In genomic region chr13:49195651-49196050, GRCm38 (mm10) we compare ENCODE assay signal across 31 mouse cellular contexts. TPM values are rescaled to one million over a fixed set of nuclear protein-coding genes. Genes with fewer than 3 reads are reported as not detected.
A peak's percentile ranks its signal among the peaks of the same experiment; 100 is the strongest.
DNase-seq lines count a peak whose midpoint lies in the region; ATAC-seq and TF ChIP-seq lines count a peak whose summit lies in the region.
"Had no signal": no experiment of that assay in that cellular context is flagged by ENCODE, and none has a peak within 500 bp of the region (broad histone marks: within the 10 kb centered on the region; RNA-seq: fewer than 3 reads in every experiment).

No protein-coding gene starts in this region.

- H3K9me3 ChIP-seq in kidney, embryonic 14.5 days (ENCODE audit: control insufficient read depth, low read length) = no peaks in the 10 kb centered on the region
- H3K9me3 ChIP-seq: embryonic facial prominence, embryonic 10.5 days; embryonic facial prominence, embryonic 13.5 days; forebrain, embryonic 12.5 days; forebrain, embryonic 15.5 days; G1E; heart, embryonic 10.5 days; heart, embryonic 13.5 days had no signal

- ATAC-seq in kidney, embryonic 14.5 days (ENCODE audit: low FRiP score, low TSS enrichment) = no peak
- ATAC-seq: forebrain, embryonic 15.5 days; hindbrain, postnatal 0 days; inflammation-experienced regulatory T-cells, adult 6 months; Patski had no signal

- no peak overlapping the region for H3K4me3 ChIP-seq in heart, adult 2 months
- no peak overlapping the region for H3K4me3 ChIP-seq in kidney, embryonic 14.5 days (ENCODE audit: low read length)
- no peak overlapping the region for H3K4me3 ChIP-seq in bone marrow, adult 2 months (replicated peaks; ENCODE audit: control insufficient read depth, low read depth, low read length)
- H3K4me3 ChIP-seq in brown adipose tissue, adult 24 weeks (ENCODE audit: insufficient read depth, low read depth, low read length) = no peak overlapping the region
- H3K4me3 ChIP-seq: embryonic facial prominence, embryonic 10.5 days; embryonic facial prominence, embryonic 13.5 days; erythroblast, embryonic 14.5 days; forebrain, embryonic 12.5 days; forebrain, embryonic 15.5 days; heart, embryonic 10.5 days; heart, embryonic 13.5 days had no signal

- no peak overlapping the region for H3K4me2 ChIP-seq in kidney, embryonic 14.5 days (replicated peaks; ENCODE audit: low read depth, low read length)
- H3K4me2 ChIP-seq: embryonic facial prominence, embryonic 13.5 days; forebrain, embryonic 12.5 days; forebrain, embryonic 15.5 days; heart, embryonic 13.5 days; hindbrain, embryonic 14.5 days had no signal

- WGBS in heart, adult 2 months = 45% methylated on average over 7 of the region's 7 CpGs
- 58% methylated on average over 7 of the region's 7 CpGs for WGBS in kidney, embryonic 14.5 days
- 82% methylated on average over 7 of the region's 7 CpGs for WGBS in bone marrow, adult 2 months

- H3K36me3 ChIP-seq in heart, adult 2 months (ENCODE audit: control insufficient read depth, insufficient read depth, low read length) = peaks cover 2% of the 10 kb centered on the region; the same call in 1 of the 2 replicates
- H3K36me3 ChIP-seq in kidney, embryonic 14.5 days (ENCODE audit: control insufficient read depth, insufficient read depth, low read length) = peaks cover 10% of the 10 kb centered on the region; the same call in 1 of the 2 replicates
- H3K36me3 ChIP-seq: forebrain, embryonic 12.5 days; forebrain, embryonic 15.5 days had no signal

- peaks cover 7% of the 10 kb centered on the region for H3K4me1 ChIP-seq in heart, adult 2 months (ENCODE audit: control insufficient read depth, insufficient read depth, low read length)
- peaks cover 12% of the 10 kb centered on the region for H3K4me1 ChIP-seq in kidney, embryonic 14.5 days (ENCODE audit: control insufficient read depth, insufficient read depth, low read length)
- peaks cover 16% of the 10 kb centered on the region for H3K4me1 ChIP-seq in bone marrow, adult 2 months (ENCODE audit: control insufficient read depth, insufficient read depth, low read length)
- peaks cover 9% of the 10 kb centered on the region for H3K4me1 ChIP-seq in brown adipose tissue, adult 24 weeks (ENCODE audit: control insufficient read depth, insufficient read depth, insufficient read length, low read length)
- H3K4me1 ChIP-seq: forebrain, embryonic 15.5 days had no signal

- no peak for TF ChIP-seq EP300 in heart, adult 2 months (IDR thresholded peaks at IDR 0.05; ENCODE audit: insufficient read depth, low read depth, low read length)

- intact Hi-C loops in heart, adult 2 months (cut with DNase I) = no loop called here

- H3K9ac ChIP-seq in heart, adult 2 months (ENCODE audit: low read depth, low read length) = no peak overlapping the region
- H3K9ac ChIP-seq in kidney, embryonic 14.5 days (ENCODE audit: low read depth, low read length) = no peak overlapping the region
- H3K9ac ChIP-seq: embryonic facial prominence, embryonic 13.5 days; forebrain, embryonic 12.5 days; forebrain, embryonic 15.5 days; heart, embryonic 13.5 days; hindbrain, embryonic 14.5 days had no signal

- peak; percentile 94 for DNase-seq in heart, adult 11 months
- DNase-seq in heart, adult 2 months = no peak
- peak; percentile 24 to 41 for DNase-seq in kidney, postnatal 4 days
- DNase-seq in retina, postnatal 1 day = no peak
- DNase-seq: adrenal gland, postnatal 14 days; B cell, adult 2 months; cerebellum, adult 11 months; cerebellum, adult 2 months; cerebellum, adult 9-11 months; cerebellum, postnatal 36 days; embryo, embryonic 11 days; gastrocnemius, postnatal 14 days; heart, adult 18-20 months; heart, postnatal 14 days; heart, postnatal 4 days had no signal

- H3K27me3 ChIP-seq in heart, adult 2 months (ENCODE audit: control insufficient read depth, insufficient read depth, low read length) = no peaks in the 10 kb centered on the region
- no peaks in the 10 kb centered on the region for H3K27me3 ChIP-seq in kidney, embryonic 14.5 days (ENCODE audit: control insufficient read depth, insufficient read depth, low read length)
- H3K27me3 ChIP-seq: CH12.LX; embryonic facial prominence, embryonic 13.5 days; forebrain, embryonic 12.5 days; forebrain, embryonic 15.5 days; heart, embryonic 13.5 days; Patski had no signal

- no peak for TF ChIP-seq CTCF in heart, adult 2 months (IDR thresholded peaks at IDR 0.05)
- TF ChIP-seq CTCF in bone marrow, adult 2 months (IDR thresholded peaks at IDR 0.05; ENCODE audit: control insufficient read depth, insufficient read depth, low read length) = no peak

- TF ChIP-seq POLR2A in heart, adult 2 months (IDR thresholded peaks at IDR 0.05; ENCODE audit: insufficient read depth, low read depth, low read length) = no peak
- TF ChIP-seq POLR2A in bone marrow, adult 2 months (IDR thresholded peaks at IDR 0.05; ENCODE audit: borderline replicate concordance, control insufficient read depth, low read depth, low read length) = no peak

- H3K27ac ChIP-seq in heart, adult 2 months = no peak overlapping the region; the same call in 1 of the 2 replicates
- H3K27ac ChIP-seq in kidney, embryonic 14.5 days (ENCODE audit: low read depth, low read length) = no peak overlapping the region
- peak overlapping the region; percentile 65 for H3K27ac ChIP-seq in bone marrow, adult 2 months (ENCODE audit: control insufficient read depth, insufficient read depth, low read depth, low read length, poor library complexity)
- peak overlapping the region; percentile 10 for H3K27ac ChIP-seq in brown adipose tissue, adult 24 weeks (replicated peaks; ENCODE audit: low read depth, low read length)
- H3K27ac ChIP-seq: embryonic facial prominence, embryonic 10.5 days; embryonic facial prominence, embryonic 13.5 days; forebrain, embryonic 12.5 days; forebrain, embryonic 15.5 days; heart, embryonic 10.5 days; heart, embryonic 13.5 days; hindbrain, embryonic 14.5 days; hindbrain, postnatal 0 days had no signal

- no peaks in the 10 kb centered on the region for H3K79me2 ChIP-seq in heart, adult 2 months (replicated peaks; ENCODE audit: control insufficient read depth, insufficient read depth, low read length)

RNA-seq across cellular contexts. Expression of gene Ninj1, which starts 8.4 kb away (rescaled TPM):
- total RNA-seq in heart, adult 2 months (2021) = 100 to 1,000 TPM; 108 to 152 TPM
- 157 and 220 TPM in 2 replicates for polyA plus RNA-seq in heart, adult 2 months (2012; rRNA removed)
- polyA plus RNA-seq in kidney, embryonic 14.5 days (2014; fragmentation: Nextera tagmentation; extraction: Ambion mirVana) = 43.8 and 54.2 TPM in 2 replicates
- 21.4 and 36.6 TPM in 2 replicates for polyA plus RNA-seq in bone marrow, adult 2 months (2011; ENCODE audit: insufficient read depth, insufficient read length, low replicate concordance, missing spikeins)
- 57.7 and 90.3 TPM in 2 replicates for polyA plus RNA-seq in brown adipose tissue, adult 24 weeks (2012; ENCODE audit: insufficient read depth, insufficient read length, missing spikeins)

RNA-seq across cellular contexts. Expression of gene Card19, which starts 20.2 kb away (rescaled TPM):
- 100 to 1,000 TPM; 138 to 184 TPM for total RNA-seq in heart, adult 2 months (2021)
- 179 and 234 TPM in 2 replicates for polyA plus RNA-seq in heart, adult 2 months (2012; rRNA removed)
- polyA plus RNA-seq in kidney, embryonic 14.5 days (2014; fragmentation: Nextera tagmentation; extraction: Ambion mirVana) = 33.3 and 39.9 TPM in 2 replicates
- 27.5 and 41.1 TPM in 2 replicates for polyA plus RNA-seq in bone marrow, adult 2 months (2011; ENCODE audit: insufficient read depth, insufficient read length, low replicate concordance, missing spikeins)
- 68.4 and 68.7 TPM in 2 replicates for polyA plus RNA-seq in brown adipose tissue, adult 24 weeks (2012; ENCODE audit: insufficient read depth, insufficient read length, missing spikeins)

RNA-seq across cellular contexts. Expression of gene Wnk2, which starts 47.8 kb away (rescaled TPM):
- total RNA-seq in heart, adult 2 months (2021) = 10 to 100 TPM; 66.7 to 79.4 TPM
- 28.7 and 30.9 TPM in 2 replicates for polyA plus RNA-seq in heart, adult 2 months (2012; rRNA removed)
- polyA plus RNA-seq in kidney, embryonic 14.5 days (2014; fragmentation: Nextera tagmentation; extraction: Ambion mirVana) = 1.7 and 2.1 TPM in 2 replicates
- polyA plus RNA-seq in bone marrow, adult 2 months (2011; ENCODE audit: insufficient read depth, insufficient read length, low replicate concordance, missing spikeins) = not detected in 2 replicates
- 0.63 TPM in 1 of 2 replicates, not detected in the other for polyA plus RNA-seq in brown adipose tissue, adult 24 weeks (2012; ENCODE audit: insufficient read depth, insufficient read length, missing spikeins)
- polyA plus RNA-seq: erythroblast, embryonic 14.5 days; G1E; inflammation-experienced regulatory T-cells, adult 6 months had no signal

RNA-seq across cellular contexts. Expression of gene Susd3, which starts 52.9 kb away (rescaled TPM):
- under 1 TPM; 0.32 to 0.63 TPM for total RNA-seq in heart, adult 2 months (2021)
- 1.1 and 1.4 TPM in 2 replicates for polyA plus RNA-seq in heart, adult 2 months (2012; rRNA removed)
- 8.5 and 12.6 TPM in 2 replicates for polyA plus RNA-seq in kidney, embryonic 14.5 days (2014; fragmentation: Nextera tagmentation; extraction: Ambion mirVana)
- 3.0 and 10.2 TPM in 2 replicates for polyA plus RNA-seq in bone marrow, adult 2 months (2011; ENCODE audit: insufficient read depth, insufficient read length, low replicate concordance, missing spikeins)
- polyA plus RNA-seq in brown adipose tissue, adult 24 weeks (2012; ENCODE audit: insufficient read depth, insufficient read length, missing spikeins) = 1.3 TPM in 1 of 2 replicates, not detected in the other
- polyA plus RNA-seq: Patski had no signal

Comparison
In these comparisons a context has a peak if more than half of its experiments do, and no peak if none do; other contexts are left out.
1. DNase-seq: peak in heart, adult 11 months (single experiment) and kidney, postnatal 4 days (2 of 2); none in heart, adult 2 months (0 of 2) and retina, postnatal 1 day (single experiment).
2. H3K27ac ChIP-seq: peak in bone marrow, adult 2 months (single experiment) and brown adipose tissue, adult 24 weeks (single experiment); none in heart, adult 2 months (single experiment) and kidney, embryonic 14.5 days (single experiment).